Mouse (Mus musculus) limb, embryonic 12.5 days (tissue): ENCODE data around the gene Tmc5. TPM values are rescaled to one million over a fixed set of nuclear protein-coding genes. Genes with fewer than 3 reads are reported as not detected.

Source experiments
- ATAC-seq: fragments of 200-750 bp; cut with Nextera tagmentation; 2 replicates; pipeline ENCODE4 v1.8.0; 2017; ENCODE audit warnings: low read depth, moderate TSS enrichment; ENCODE audit not compliant: insufficient number of reproducible peaks, insufficient read depth, low FRiP score, low TSS enrichment
- H3K27ac ChIP-seq: fragments of 300-500 bp; sonication (generic); 2 replicates; pipeline ENCODE4 v1.5.1; 2016; ENCODE audit warnings: mild to moderate bottlenecking, moderate library complexity
- H3K27me3 ChIP-seq: fragments of 300-500 bp; sonication (generic); 2 replicates; pipeline ENCODE4 v1.6.1; 2016; ENCODE audit warnings: mild to moderate bottlenecking, moderate library complexity
- H3K36me3 ChIP-seq: fragments of 300-500 bp; sonication (generic); 2 replicates; pipeline ENCODE4 v1.6.1; 2016; ENCODE audit warnings: mild to moderate bottlenecking, moderate library complexity
- H3K4me1 ChIP-seq: fragments of 300-500 bp; sonication (generic); replicated peaks from 2 replicates; pipeline ENCODE4 v1.6.1; 2016
- H3K4me2 ChIP-seq: fragments of 300-500 bp; sonication (generic); 2 replicates; pipeline ENCODE4 v1.6.1; 2016; ENCODE audit warnings: mild to moderate bottlenecking, moderate library complexity
- H3K4me3 ChIP-seq: fragments of 300-500 bp; sonication (generic); replicated peaks from 2 replicates; pipeline ENCODE4 v1.5.1; 2016; ENCODE audit warnings: mild to moderate bottlenecking
- H3K9ac ChIP-seq: fragments of 300-500 bp; sonication (generic); replicated peaks from 2 replicates; pipeline ENCODE4 v1.6.1; 2016; ENCODE audit warnings: mild to moderate bottlenecking, moderate library complexity
- H3K9me3 ChIP-seq: fragments of 300-500 bp; sonication (generic); 2 replicates; pipeline ENCODE4 v1.6.1; 2016; ENCODE audit warnings: mild to moderate bottlenecking, moderate library complexity
- WGBS: fragments of 180-500 bp; shearing (Covaris S2); methylation state at CpG from one replicate; pipeline ENCODE4 v1.1.7; 2016; 5-methylcytosine and 5-hydroxymethylcytosine counted together
- polyA plus RNA-seq: library from polyadenylated mRNA; unstranded; fragments of >200 nt; fragmentation: Nextera tagmentation; extraction: Ambion mirVana; gene quantifications from 2 replicates; pipeline ENCODE4 v1.2.1, GENCODE M21; 2016

Gene Tmc5
- polyA plus RNA-seq, 1 experiment from 2014 or later = not detected

DNA sequence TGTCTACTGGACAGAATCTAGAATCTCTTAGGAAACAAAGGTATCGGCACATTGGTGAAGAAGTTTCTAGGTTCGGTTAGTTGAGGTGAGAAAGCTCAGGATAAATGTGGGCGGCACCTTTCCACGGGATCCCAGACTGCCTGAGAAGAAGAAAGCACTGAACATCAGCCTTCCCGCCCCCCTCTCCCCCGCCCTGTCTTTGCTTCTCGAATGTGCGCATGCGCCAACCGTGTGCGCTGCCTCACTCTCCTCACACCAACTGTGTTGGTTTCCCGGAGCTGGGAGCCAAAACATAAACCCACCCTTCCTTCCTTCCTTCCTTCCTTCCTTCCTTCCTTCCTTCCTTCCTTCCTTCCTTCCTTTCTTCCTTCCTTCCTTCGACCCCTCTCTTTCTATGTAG is 13.6 kb downstream of the Tmc5 start:
- H3K4me1 ChIP-seq = no peaks in the 10 kb centered on the region
- 83% methylated on average over 13 of the region's 13 CpGs for WGBS
- H3K4me3 ChIP-seq = no peak overlapping the region
- no peak overlapping the region for H3K4me2 ChIP-seq
- H3K27me3 ChIP-seq = no peaks in the 10 kb centered on the region
- H3K9ac ChIP-seq = no peak overlapping the region
- ATAC-seq = no peak
- no peaks in the 10 kb centered on the region for H3K36me3 ChIP-seq
- H3K27ac ChIP-seq = no peak overlapping the region
- H3K9me3 ChIP-seq = no peaks in the 10 kb centered on the region

DNA sequence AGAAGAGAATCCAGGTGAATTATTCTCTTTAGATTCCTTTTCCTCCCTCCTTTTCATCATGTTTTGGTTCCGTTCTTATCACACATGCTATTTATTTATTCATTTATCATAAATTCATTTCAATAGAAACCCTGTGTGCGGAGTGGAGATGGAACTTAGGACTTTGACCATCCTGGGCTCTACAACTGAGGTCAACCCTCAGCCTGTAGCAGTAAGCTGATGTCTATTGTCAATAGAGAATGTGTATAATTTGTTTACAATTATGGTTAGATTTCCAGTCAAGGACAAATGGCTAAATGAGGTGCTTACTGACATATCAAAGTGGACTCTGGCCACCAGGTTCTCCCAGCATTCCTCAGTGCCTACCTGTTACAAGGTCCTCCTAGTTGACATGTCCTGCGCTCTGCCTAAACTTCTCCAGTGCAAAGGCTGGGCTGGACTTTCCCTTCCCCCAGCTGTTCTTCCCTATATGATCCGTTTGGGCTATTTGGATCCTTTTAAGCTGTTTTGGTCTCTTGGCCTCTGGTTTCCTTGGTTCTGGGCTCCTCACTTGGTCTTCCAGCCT is 14.2 kb downstream of the Tmc5 start:
- Histone ChIP-seq H3K27me3 (no peaks in the 10 kb centered on the region), H3K4me1 (no peaks in the 10 kb centered on the region), H3K9me3 (no peaks in the 10 kb centered on the region), H3K4me2 (no peak overlapping the region), H3K27ac (no peak overlapping the region), H3K4me3 (no peak overlapping the region), H3K9ac (no peak overlapping the region), H3K36me3 (no peaks in the 10 kb centered on the region)
- WGBS = 87% methylated on average over 4 of the region's 4 CpGs
- no peak for ATAC-seq

DNA sequence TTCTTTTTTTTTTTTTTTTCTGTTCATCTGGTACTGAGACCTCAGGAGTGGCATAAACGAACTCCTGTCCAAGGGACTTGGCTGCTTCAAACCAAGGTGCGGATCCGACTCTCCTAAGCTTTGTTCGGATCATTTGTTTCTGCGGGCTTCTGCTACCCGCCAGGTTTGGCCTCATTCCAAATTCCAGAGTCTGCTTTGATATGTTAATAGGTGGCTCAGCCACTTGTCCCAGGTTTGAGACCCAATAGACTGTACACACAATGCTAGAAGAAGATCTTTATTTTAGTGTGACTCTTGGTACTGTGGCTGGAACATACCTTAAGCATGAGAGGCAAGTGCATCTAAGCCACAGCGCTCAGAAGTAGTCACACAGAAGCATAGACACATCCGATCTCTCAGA is 14.8 kb downstream of the Tmc5 start:
- Histone ChIP-seq H3K9ac (no peak overlapping the region), H3K27me3 (no peaks in the 10 kb centered on the region), H3K4me2 (no peak overlapping the region), H3K9me3 (no peaks in the 10 kb centered on the region), H3K27ac (no peak overlapping the region), H3K4me1 (no peaks in the 10 kb centered on the region), H3K36me3 (no peaks in the 10 kb centered on the region), H3K4me3 (no peak overlapping the region)
- 85% methylated on average over 8 of the region's 8 CpGs for WGBS
- ATAC-seq = no peak

GRCm38 (mm10) chr7:118614076-118614475 is 17.0 kb downstream of the Tmc5 start:
- Histone ChIP-seq H3K4me2 (no peak overlapping the region), H3K4me1 (no peaks in the 10 kb centered on the region), H3K4me3 (no peak overlapping the region), H3K27me3 (no peaks in the 10 kb centered on the region), H3K9ac (no peak overlapping the region), H3K9me3 (no peaks in the 10 kb centered on the region), H3K36me3 (no peaks in the 10 kb centered on the region), H3K27ac (no peak overlapping the region)
- 75% methylated on average over 13 of the region's 13 CpGs for WGBS
- no peak for ATAC-seq

- Histone ChIP-seq H3K4me1 (no peaks in the 10 kb centered on the region), H3K27me3 (no peaks in the 10 kb centered on the region), H3K36me3 (no peaks in the 10 kb centered on the region), H3K4me2 (no peak overlapping the region), H3K9me3 (no peaks in the 10 kb centered on the region), H3K27ac (no peak overlapping the region), H3K4me3 (no peak overlapping the region), H3K9ac (no peak overlapping the region)
- WGBS = 74% methylated on average over 5 of the region's 5 CpGs
- ATAC-seq = no peak
These were observed 21.0 kb downstream of the Tmc5 start for GRCm38 (mm10) chr7:118618104-118618503.

DNA sequence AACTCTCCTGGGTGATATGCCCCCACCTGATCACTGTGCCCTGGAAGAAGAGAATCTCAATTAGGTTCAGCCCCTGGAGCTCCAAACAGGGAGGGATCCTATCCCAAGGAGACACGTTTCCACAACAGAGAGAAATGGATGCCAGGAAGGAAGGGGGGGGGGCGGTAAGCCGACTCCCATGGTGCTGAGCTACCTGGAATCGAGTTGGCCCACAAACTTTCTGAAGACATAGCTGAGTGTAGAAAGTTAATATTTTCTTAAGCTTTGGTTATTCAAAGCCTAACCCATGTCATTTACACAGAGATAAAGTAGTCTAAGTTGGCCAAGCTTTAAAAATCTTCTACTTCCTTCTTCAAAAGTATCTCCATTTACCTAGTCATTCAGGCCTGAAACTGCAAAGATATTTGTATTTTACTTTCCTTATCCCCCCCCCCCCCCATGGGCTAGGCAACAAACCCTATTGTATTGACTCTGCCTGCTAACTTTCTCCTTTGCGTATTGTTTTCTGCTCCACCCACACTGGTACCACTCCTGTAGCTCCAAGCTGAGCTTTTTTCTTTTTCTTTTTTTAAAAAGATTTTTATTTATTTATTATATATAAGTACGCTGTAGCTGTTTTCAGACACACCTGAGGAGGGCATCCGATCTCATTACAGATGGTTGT is 23.3 kb downstream of the Tmc5 start:
- Histone ChIP-seq H3K9me3 (no peaks in the 10 kb centered on the region), H3K4me3 (no peak overlapping the region), H3K36me3 (no peaks in the 10 kb centered on the region), H3K9ac (no peak overlapping the region), H3K27me3 (no peaks in the 10 kb centered on the region), H3K4me1 (no peaks in the 10 kb centered on the region), H3K27ac (no peak overlapping the region), H3K4me2 (no peak overlapping the region)
- no peak for ATAC-seq
- WGBS = 90% methylated on average over 7 of the region's 7 CpGs

- no peak for ATAC-seq
- H3K27ac ChIP-seq = no peak overlapping the region
- H3K4me1 ChIP-seq = no peaks in the 10 kb centered on the region
- 84% methylated on average over 6 of the region's 6 CpGs for WGBS
- no peaks in the 10 kb centered on the region for H3K9me3 ChIP-seq
- H3K27me3 ChIP-seq = peaks cover 2% of the 10 kb centered on the region; the same call in 1 of the 2 replicates
- no peak overlapping the region for H3K4me3 ChIP-seq
- H3K4me2 ChIP-seq = no peak overlapping the region
- H3K36me3 ChIP-seq = no peaks in the 10 kb centered on the region
- H3K9ac ChIP-seq = no peak overlapping the region
These were observed 24.0 kb downstream of the Tmc5 start for GRCm38 (mm10) chr7:118621094-118621493.

- Histone ChIP-seq H3K36me3 (no peaks in the 10 kb centered on the region), H3K4me2 (no peak overlapping the region), H3K9me3 (no peaks in the 10 kb centered on the region), H3K4me1 (no peaks in the 10 kb centered on the region), H3K27me3 (peaks cover 4% of the 10 kb centered on the region; the same call in 1 of the 2 replicates), H3K27ac (no peak overlapping the region), H3K9ac (no peak overlapping the region), H3K4me3 (no peak overlapping the region)
- WGBS = 77% methylated on average over 13 of the region's 13 CpGs
- ATAC-seq = no peak
These were observed 30.6 kb downstream of the Tmc5 start for GRCm38 (mm10) chr7:118627550-118628298.

- Histone ChIP-seq H3K9ac (no peak overlapping the region), H3K4me2 (no peak overlapping the region), H3K27ac (no peak overlapping the region), H3K27me3 (no peaks in the 10 kb centered on the region), H3K4me1 (no peaks in the 10 kb centered on the region), H3K4me3 (no peak overlapping the region), H3K9me3 (no peaks in the 10 kb centered on the region), H3K36me3 (no peaks in the 10 kb centered on the region)
- WGBS = 89% methylated on average over 9 of the region's 9 CpGs
- ATAC-seq = no peak
These were observed 36.0 kb downstream of the Tmc5 start for GRCm38 (mm10) chr7:118633094-118633493.

- Histone ChIP-seq H3K27me3 (no peaks in the 10 kb centered on the region), H3K4me1 (no peaks in the 10 kb centered on the region), H3K4me3 (no peak overlapping the region), H3K4me2 (no peak overlapping the region), H3K9me3 (no peaks in the 10 kb centered on the region), H3K36me3 (no peaks in the 10 kb centered on the region), H3K27ac (no peak overlapping the region), H3K9ac (no peak overlapping the region)
- ATAC-seq = no peak
- WGBS = 85% methylated on average over 7 of the region's 7 CpGs
These were observed 36.9 kb downstream of the Tmc5 start for GRCm38 (mm10) chr7:118633951-118634350.

DNA sequence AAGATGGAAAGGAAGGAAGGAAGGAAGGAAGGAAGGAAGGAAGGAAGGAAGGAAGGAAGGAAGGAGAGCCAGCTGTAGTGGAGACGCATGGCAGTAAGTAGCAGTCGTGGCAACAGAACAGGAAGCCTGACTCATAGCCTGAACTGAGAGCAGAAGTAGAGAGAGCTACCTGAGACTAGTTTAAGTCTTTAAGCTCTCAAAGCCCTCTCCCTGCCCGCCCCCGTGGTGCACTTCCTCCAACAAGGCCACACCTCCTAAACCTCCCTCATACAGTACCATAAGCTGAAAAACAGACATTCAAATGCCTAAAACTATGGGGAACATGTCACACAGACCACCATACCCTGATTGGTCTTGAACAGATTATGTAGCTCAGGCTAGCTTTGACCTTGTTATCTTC is 40.4 kb downstream of the Tmc5 start:
- no peaks in the 10 kb centered on the region for H3K36me3 ChIP-seq
- no peak overlapping the region for H3K4me3 ChIP-seq
- no peaks in the 10 kb centered on the region for H3K4me1 ChIP-seq
- H3K9ac ChIP-seq = no peak overlapping the region
- no peaks in the 10 kb centered on the region for H3K27me3 ChIP-seq
- ATAC-seq = no peak
- WGBS = 57% methylated on average over 4 of the region's 4 CpGs
- no peaks in the 10 kb centered on the region for H3K9me3 ChIP-seq
- no peak overlapping the region for H3K27ac ChIP-seq
- no peak overlapping the region for H3K4me2 ChIP-seq
